Mouse (Mus musculus) C2C12 (cell line): ENCODE data around the gene Me1.

ENCODE experiments used
- CTCF ChIP-seq: IDR thresholded peaks from one replicate; pipeline ENCODE4 v1.5.1; 2011; ENCODE audit not compliant: control insufficient read depth, insufficient read depth, insufficient read length
- FOSL1 ChIP-seq: IDR thresholded peaks from one replicate; pipeline ENCODE4 v1.8.0; 2011; ENCODE audit warnings: mild to moderate bottlenecking, low read length; ENCODE audit not compliant: poor library complexity, insufficient read depth, severe bottlenecking
- MAX ChIP-seq: IDR thresholded peaks from one replicate; pipeline ENCODE4 v1.6.1; 2011; ENCODE audit warnings: mild to moderate bottlenecking, control low read depth
- MYOD1 ChIP-seq: IDR thresholded peaks from one replicate; pipeline ENCODE4 v1.6.1; 2011; ENCODE audit warnings: low read depth; ENCODE audit not compliant: control insufficient read depth, insufficient read length
- MYOG ChIP-seq: IDR thresholded peaks from one replicate; pipeline ENCODE4 v1.6.1; 2011; ENCODE audit not compliant: control insufficient read depth, insufficient read length; ENCODE audit errors: extremely low read depth
- USF1 ChIP-seq: IDR thresholded peaks from one replicate; pipeline ENCODE4 v1.6.1; 2011; ENCODE audit warnings: low read depth, mild to moderate bottlenecking, control low read depth, moderate library complexity

- TF ChIP-seq CTCF, result no peak
- TF ChIP-seq MYOD1, result no peak
- TF ChIP-seq MYOG, result no peak
- TF ChIP-seq USF1, result no peak
- TF ChIP-seq FOSL1, result no peak
- TF ChIP-seq MAX, result no peak
These were observed 24.5 kb upstream of the Me1 start for GRCm38 (mm10) chr9:86720227-86720626.
